Mouse (Mus musculus): ENCODE measurements around the gene Plaa. TPM values are rescaled to one million over a fixed set of nuclear protein-coding genes. Genes with fewer than 3 reads are reported as not detected.

The Plaa gene
- total RNA-seq, 1 experiment from 2014 or later = 97.9 TPM

GRCm38 (mm10) chr4:94556265-94557054 lies 46.6 kb downstream of the Plaa start, which contains the start of the genes Gm10306 and Caap1:
Gene Gm10306 (plus strand): TSS chr4:94556546.
Gene Caap1 (minus strand): TSS chr4:94556796.
- ATAC-seq (replicated peaks; ENCODE audit: low read depth, poor library complexity, severe bottlenecking) = peak; percentile 99

GRCm38 (mm10) chr4:94554955-94555494 lies 48.0 kb downstream of the Plaa start:
- no peak for ATAC-seq (replicated peaks; ENCODE audit: low read depth, poor library complexity, severe bottlenecking)

GRCm38 (mm10) chr4:94544321-94544720 lies 58.7 kb downstream of the Plaa start:
- ATAC-seq (replicated peaks; ENCODE audit: low read depth, poor library complexity, severe bottlenecking) = no peak

GRCm38 (mm10) chr4:94543041-94543440 lies 60.0 kb downstream of the Plaa start:
- no peak for ATAC-seq (replicated peaks; ENCODE audit: low read depth, poor library complexity, severe bottlenecking)

- no peak for ATAC-seq (replicated peaks; ENCODE audit: low read depth, poor library complexity, severe bottlenecking)
Measured at GRCm38 (mm10) chr4:94533205-94533604, 69.8 kb downstream of the Plaa start.

- ATAC-seq (replicated peaks; ENCODE audit: low read depth, poor library complexity, severe bottlenecking) = no peak
Measured at GRCm38 (mm10) chr4:94529448-94529847, 73.6 kb downstream of the Plaa start.

GRCm38 (mm10) chr4:94523321-94523720 lies 79.7 kb downstream of the Plaa start:
- ATAC-seq (replicated peaks; ENCODE audit: low read depth, poor library complexity, severe bottlenecking) = peak; percentile 68

- peak; percentile 81 for ATAC-seq (replicated peaks; ENCODE audit: low read depth, poor library complexity, severe bottlenecking)
Measured at GRCm38 (mm10) chr4:94517631-94518030, 85.4 kb downstream of the Plaa start.

Other genes with a start within 250 kb of the Plaa start
- not detected in 2 replicates for gene Gm10306, start 46.7 kb downstream of the Plaa start, total RNA-seq (2017)
- 26.3 and 27.9 TPM in 2 replicates for gene Caap1, start 46.4 kb downstream of the Plaa start, total RNA-seq (2017)
- gene Ift74, start 11.2 kb upstream of the Plaa start, total RNA-seq (2017) = 24.0 and 24.3 TPM in 2 replicates
- not detected in 2 replicates for gene Lrrc19, start 46.9 kb upstream of the Plaa start, total RNA-seq (2017)
- gene Tek, start 136.0 kb upstream of the Plaa start, total RNA-seq (2017) = 9.7 and 10.9 TPM in 2 replicates